Mouse (Mus musculus): Measurements from ENCODE around the gene Ttc7b. TPM values are rescaled to one million over a fixed set of nuclear protein-coding genes. Genes with fewer than 3 reads are reported as not detected.

Gene Ttc7b
- total RNA-seq, 4 experiments from 2014 or later = 134 to 191 (median 150) TPM

GRCm38 (mm10) chr12:100456257-100456975 lies 64.2 kb downstream of the Ttc7b start:
- no peak for DNase-seq (ENCODE audit: low spot score in 2 of 2)

DNA sequence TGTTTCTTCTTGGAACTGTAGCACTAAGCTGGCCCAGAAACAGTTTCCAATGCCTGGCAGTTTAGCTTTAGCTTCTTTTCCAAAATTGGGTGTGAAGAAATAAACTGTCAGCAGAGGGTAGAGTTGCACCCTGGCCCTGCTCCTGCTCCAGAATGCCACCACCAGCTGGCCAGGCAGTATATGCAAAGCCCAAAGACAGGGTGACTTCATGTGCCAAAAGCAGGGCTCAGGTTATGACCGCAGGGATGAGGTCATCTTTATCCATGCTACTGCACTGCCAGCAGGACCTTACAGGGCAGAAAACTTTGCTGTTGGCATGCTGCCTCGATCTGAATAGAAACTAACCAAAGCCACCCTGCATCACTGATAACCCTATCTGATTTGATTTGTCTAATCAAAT lies 65.2 kb downstream of the Ttc7b start:
- peak; percentile 65 to 77 for DNase-seq (ENCODE audit: low spot score in 2 of 2)

GRCm38 (mm10) chr12:100447701-100448277 lies 72.8 kb downstream of the Ttc7b start:
- no peak for DNase-seq (ENCODE audit: low spot score in 2 of 2)

DNA sequence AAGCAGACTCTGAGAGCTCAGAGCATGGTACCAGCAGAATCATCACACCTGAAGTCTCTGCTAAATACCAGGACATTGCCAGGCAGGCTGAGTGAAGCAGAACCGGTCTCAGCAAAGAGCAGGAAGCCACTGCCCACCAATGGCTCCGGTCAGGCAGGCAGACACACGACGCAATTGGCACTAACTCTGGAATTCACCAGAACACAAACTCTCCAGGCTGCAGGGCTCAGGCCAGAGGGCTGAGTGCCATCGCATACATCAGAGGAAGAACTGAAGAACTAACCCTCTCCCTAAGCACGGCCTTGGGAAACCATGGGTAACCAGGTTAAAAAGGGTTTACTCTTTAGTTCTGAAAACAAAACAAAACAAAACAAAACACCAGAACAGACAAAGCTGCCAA lies 73.5 kb downstream of the Ttc7b start:
- no peak for DNase-seq (ENCODE audit: low spot score in 2 of 2)

- DNase-seq (ENCODE audit: low spot score in 2 of 2) = no peak
These were observed 74.9 kb downstream of the Ttc7b start for GRCm38 (mm10) chr12:100445686-100446085.

- no peak for DNase-seq (ENCODE audit: low spot score in 2 of 2)
These were observed 75.4 kb downstream of the Ttc7b start for GRCm38 (mm10) chr12:100445271-100445670.

DNA sequence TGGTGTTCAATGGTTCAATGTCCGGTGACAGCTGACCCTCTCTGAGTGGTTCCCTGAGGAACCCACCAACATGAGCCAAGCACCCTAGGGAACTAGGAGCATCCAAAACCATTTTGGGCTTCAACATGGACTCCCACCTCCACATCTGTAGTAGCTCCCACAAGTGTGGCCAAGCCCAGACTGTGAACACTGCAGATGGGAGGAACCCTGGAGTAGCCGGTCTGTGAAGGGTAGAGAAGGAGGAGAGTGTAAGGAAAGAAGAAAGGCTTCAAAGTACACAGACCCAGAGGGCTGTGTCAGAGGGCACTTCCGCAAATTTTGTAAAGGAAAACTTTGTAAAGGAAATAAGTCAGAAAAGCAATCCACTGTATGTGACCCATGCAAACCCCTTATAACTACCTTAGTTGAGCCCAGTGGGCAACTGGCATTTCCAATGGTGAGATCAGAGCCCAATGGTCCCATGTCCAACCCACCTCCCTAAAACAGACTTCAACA lies 75.9 kb downstream of the Ttc7b start:
- DNase-seq (ENCODE audit: low spot score in 2 of 2) = no peak

DNA sequence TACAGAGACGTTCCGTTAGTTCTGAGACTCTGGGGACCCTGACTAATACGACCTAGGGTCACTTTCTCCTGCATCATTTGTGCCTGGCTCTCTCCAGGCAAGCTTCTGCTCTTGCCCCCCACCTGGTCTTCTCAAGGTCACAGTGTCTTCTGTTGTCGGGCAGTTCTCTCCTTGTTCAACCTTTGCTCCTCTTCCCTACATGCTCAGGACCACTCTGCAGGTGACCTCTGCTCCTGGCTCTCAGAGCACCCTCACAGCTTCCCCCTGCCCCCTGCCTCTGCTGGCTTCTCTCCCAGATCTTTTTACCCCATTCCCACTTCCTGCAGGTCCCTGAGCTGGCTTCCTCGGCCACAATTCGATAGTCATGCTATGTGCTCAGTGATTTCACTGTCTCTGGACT lies 77.2 kb downstream of the Ttc7b start:
- DNase-seq (ENCODE audit: low spot score in 2 of 2) = no peak

DNA sequence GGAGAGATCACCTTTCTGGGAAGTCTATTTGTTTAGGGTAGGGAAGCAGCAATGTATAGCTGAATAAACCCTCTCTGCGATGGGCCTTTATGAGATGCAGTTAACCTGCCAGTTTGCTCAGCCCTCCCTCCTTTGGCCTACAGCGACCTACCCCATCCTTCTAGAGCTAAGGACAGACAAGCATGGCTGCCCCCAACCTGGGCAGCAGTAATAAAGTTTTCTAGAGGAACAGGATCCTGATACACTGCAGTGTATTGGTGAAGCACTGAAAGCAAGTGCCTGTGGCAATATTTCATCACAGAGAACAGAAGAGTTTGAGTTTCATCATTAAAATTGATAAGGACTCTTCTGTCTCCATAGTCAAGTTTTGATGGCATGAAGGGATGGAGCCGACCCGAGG lies 79.0 kb downstream of the Ttc7b start:
- no peak for DNase-seq (ENCODE audit: low spot score in 2 of 2)

DNA sequence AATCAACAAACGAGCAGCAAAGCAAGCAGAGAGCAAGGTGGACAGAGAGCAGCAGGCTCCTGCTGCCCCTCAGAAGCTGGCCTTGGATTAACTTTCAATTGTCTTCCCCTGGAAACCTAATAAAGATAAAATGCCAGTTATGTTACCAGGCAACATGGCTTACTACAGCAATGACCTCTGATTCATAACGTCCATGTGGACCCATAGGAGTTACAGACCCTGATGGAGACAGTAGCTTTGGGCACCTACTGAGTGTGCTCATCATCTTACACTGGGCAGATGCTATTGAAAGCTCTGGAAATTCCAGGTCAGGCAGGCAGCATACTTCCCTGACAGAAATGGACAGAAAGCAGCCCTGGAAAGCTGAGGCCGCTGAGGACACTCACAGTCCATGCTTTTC lies 80.7 kb downstream of the Ttc7b start:
- DNase-seq (ENCODE audit: low spot score in 2 of 2) = no peak

DNA sequence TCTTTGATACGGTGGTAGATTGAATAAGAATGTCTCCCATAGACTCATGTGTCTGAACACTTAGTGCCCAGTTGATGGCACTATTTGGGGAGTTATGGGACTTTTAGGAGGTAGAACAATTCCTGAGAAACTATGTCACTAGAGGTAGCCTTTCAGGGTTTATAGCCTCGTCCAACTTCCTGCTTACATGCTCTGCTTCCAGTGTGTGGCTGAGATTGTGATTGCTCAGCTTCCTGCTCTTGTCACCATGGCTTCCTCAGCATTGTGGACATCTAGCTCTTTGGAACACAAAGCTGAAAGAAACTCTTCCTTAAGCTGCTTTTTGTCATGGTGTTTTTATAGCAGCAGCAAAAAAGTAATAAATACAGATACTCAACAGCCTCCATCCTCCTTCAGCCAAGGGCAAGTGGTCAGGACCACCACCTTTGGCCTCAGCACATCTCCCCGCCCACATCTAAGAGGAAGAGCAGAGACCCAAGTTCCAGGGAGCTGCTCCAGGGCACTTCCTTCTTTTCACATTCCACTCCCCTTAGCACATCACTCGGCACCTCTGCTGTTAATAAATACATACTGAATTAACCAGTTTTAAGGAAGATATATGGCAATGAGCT lies 81.4 kb downstream of the Ttc7b start:
- no peak for DNase-seq (ENCODE audit: low spot score in 2 of 2)

DNA sequence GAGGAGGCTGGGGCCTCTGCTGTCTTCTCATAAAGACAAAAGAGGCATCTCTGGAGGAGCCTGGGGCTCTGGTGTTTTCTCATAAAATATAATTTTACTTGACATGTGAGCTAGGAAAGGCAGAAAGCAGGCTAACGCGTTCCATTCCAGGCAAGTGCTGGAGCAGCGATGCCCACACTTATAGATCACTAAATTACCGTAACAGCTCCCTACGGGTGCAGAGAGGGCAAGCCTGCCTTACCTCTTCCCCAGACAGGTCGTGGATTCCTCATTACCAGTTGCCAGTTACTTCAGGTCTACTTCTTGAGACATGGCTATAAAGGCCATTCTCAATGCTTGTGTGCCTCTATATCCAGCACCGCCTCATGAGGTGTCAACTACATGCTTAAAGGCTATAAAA lies 82.1 kb downstream of the Ttc7b start:
- no peak for DNase-seq (ENCODE audit: low spot score in 2 of 2)

DNA sequence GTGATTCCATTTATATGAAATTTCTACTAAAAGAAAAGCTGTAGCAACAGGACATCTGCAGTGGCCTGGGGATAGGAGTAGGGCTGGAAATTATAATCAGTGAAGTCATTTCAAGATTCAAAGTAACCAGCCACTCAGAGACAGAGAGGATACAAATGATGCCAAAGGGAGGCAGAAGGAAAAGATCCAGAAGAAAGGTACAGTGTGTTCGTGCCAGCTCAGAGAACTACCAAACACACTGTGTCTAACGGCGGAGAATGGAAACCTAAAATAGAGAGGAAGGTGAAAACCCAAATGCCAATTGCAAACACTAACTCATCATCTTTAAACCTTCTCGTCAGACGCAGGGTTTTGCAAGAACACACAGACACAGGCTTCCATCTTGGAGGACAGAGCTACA lies 82.8 kb downstream of the Ttc7b start:
- no peak for DNase-seq (ENCODE audit: low spot score in 2 of 2)

GRCm38 (mm10) chr12:100435763-100436162 lies 84.9 kb downstream of the Ttc7b start:
- DNase-seq (ENCODE audit: low spot score in 2 of 2) = no peak

- DNase-seq (ENCODE audit: low spot score in 2 of 2) = no peak
These were observed 88.8 kb downstream of the Ttc7b start for GRCm38 (mm10) chr12:100431830-100432229.

GRCm38 (mm10) chr12:100429414-100430114 lies 91.1 kb downstream of the Ttc7b start:
- DNase-seq (ENCODE audit: low spot score in 2 of 2) = no peak

DNA sequence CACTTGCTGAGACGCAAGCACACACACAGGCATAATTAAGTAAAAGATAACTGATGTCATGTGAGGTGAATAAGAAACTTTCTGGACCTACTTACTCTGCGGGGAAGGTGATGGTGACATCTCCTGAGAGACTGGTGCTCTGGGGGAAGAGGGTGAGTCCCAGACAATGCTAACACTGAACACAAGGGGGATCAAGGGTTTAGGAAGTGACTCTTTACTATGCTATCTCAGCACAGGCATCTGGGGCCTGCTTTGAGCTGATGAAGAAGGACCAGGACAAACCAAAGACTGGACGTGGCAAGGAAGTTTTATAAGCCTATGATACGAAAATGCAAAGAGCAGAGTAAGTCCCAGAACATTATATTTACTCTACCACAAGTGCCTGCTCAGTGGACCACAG lies 92.4 kb downstream of the Ttc7b start:
- no peak for DNase-seq (ENCODE audit: low spot score in 2 of 2)

- DNase-seq (ENCODE audit: low spot score in 2 of 2) = no peak
These were observed 94.4 kb downstream of the Ttc7b start for GRCm38 (mm10) chr12:100426212-100426611.

DNA sequence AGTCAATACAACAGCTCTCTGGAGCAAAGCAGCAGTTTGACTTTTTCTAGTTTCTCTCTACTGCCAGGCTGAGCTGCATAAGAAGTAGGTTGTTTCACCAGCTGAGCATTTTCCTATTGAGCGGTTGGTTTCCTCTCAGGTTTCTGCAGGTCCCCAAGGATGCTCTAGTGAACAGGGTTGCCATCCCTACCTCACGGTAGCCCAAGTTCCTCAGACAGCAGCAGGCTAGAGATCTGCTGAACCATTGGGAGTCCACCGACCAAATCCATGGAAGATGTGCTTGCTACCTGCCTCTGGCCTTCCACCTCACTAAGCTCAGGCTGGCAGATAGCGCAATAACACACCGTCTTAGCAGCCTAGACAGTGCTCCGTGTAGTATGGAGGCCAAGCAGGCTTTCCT lies 95.6 kb downstream of the Ttc7b start:
- DNase-seq (ENCODE audit: low spot score in 2 of 2) = no peak

DNA sequence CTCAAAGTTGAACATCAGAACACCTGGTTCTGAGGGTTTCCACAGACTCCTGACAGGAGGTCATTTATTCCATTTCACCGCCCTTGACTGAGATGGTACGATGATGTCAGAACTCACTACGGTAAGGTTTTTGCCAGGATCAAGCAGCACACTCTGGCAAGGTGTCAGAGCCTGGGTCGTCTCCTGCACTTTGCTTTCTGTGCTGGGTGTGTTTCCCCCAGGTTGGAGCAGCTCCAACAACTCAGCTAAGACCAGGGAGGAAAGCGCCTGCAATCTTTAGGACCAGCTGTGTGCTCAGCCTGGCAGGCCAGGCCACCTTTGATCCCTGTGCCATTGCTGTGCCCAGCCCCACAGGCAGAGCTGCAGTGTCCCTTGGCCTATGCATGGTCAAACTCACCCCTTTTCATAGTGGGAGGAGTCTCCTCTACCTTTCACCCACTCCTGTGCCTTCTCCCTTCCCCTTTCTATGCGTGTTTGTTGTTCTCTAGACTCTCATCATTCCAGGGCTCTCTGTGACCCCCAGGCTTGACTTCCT lies 98.3 kb downstream of the Ttc7b start:
- no peak for DNase-seq (ENCODE audit: low spot score in 2 of 2)

- DNase-seq (ENCODE audit: low spot score in 2 of 2) = peak; percentile 49 to 56
These were observed 99.1 kb downstream of the Ttc7b start for GRCm38 (mm10) chr12:100421538-100421937.

- no peak for DNase-seq (ENCODE audit: low spot score in 2 of 2)
These were observed 99.7 kb downstream of the Ttc7b start for GRCm38 (mm10) chr12:100420903-100421302.

Data from gastrocnemius, adult 8-10 months (tissue).